Mouse (Mus musculus): ENCODE measurements around the gene Gm11111.
"Not testable (repeated sequence)": the region's sequence is repeated elsewhere in the genome, so short reads cannot be mapped to it uniquely, and the experiment has no call there.

Gm11111 gene

GRCm38 (mm10) chr5:98552395-98552794, at the start of gene Gm11111:
TSS of gene Gm11111 (plus strand) at chr5:98552695.
- DNase-seq (ENCODE audit: low spot score in 2 of 2) = no peak

- no peak for DNase-seq (ENCODE audit: low spot score in 2 of 2)
Observed at GRCm38 (mm10) chr5:98516214-98516613, 36.3 kb upstream of the Gm11111 start.

- no peak for DNase-seq (ENCODE audit: low spot score in 2 of 2)
Observed at GRCm38 (mm10) chr5:98520118-98520517, 32.4 kb upstream of the Gm11111 start.

- no peak for DNase-seq (ENCODE audit: low spot score in 2 of 2)
Observed at GRCm38 (mm10) chr5:98522270-98522977, 30.1 kb upstream of the Gm11111 start.

DNA sequence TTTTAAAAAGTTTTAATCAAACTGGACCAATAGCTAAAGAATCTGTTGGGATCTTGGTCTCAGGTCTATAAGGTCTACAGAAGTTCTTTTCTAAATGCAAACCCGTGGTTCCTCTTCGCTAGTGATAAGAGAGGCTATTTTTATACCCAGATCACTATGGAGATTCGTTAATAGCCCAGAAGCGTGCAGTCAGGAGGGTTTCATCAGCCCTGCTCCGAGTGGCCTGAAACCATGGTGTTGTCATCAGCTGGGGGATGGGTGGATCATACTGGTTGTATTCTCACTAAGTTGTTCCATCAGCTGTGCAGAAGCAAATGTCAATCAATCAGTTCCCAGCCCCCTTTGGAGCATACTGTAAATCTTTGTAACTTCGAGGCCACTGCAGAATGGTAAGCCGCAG, 29.4 kb upstream of the Gm11111 start:
- no peak for DNase-seq (ENCODE audit: low spot score in 2 of 2)

DNA sequence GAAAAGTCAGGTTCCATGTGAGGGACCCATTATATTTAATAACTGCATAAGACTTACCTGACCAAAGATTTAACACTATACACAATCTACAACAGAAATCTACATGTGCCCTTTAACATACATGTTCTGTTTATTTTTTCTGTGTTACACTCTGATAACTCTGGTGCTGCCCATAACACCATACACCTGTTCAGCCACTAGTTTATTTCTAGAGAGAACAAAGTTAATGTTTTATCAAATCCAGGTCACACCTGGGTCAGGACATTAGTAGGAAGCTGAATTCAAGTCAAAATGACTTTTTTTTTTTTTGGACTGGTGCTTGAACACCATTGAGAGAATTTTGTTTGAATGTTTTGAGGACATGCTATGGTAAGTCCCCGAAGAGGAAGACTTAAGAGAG, 28.7 kb upstream of the Gm11111 start:
- DNase-seq (ENCODE audit: low spot score in 2 of 2) = no peak

DNA sequence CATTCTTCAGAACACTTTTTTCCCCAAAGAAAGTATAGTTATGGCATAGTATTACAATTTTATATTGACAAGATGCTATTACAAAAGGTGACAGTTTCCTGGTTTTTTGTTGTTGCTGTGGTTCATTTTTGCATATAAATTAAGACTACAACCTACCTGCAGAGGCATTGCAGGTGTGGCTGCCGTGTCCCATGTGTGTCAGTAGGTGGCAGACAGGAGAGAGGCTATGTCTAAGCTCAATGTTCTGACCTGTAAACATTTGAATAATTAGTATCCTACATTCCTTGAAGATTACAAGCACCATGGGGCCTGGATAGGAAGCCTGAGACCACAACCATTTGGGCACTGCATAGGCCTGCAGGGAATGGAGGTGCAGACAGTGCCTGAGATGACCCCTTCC, 11.2 kb upstream of the Gm11111 start:
- no peak for DNase-seq (ENCODE audit: low spot score in 2 of 2)

DNA sequence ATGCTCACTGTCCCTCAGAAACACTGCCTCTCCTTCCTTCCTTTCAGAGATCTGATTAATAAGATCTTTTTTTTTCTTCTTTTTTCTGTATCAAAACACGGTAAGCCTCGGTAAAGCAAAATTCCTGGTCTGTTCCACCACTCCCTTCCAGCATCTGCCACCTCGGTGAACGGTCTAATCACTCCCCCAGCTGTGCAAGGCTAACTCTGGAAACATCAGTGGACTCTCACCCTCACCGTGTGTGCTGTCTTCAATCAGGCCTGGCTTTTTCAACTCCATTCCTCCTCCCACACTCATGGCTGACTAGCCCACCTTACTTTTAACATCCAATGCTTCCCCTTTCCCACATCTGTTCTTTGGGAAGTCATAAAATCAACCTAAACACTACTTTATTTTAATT, 2.2 kb upstream of the Gm11111 start:
- DNase-seq (ENCODE audit: low spot score in 2 of 2) = no peak

- no peak for DNase-seq (ENCODE audit: low spot score in 2 of 2)
Observed at GRCm38 (mm10) chr5:98550873-98551272, 1.6 kb upstream of the Gm11111 start.

DNA sequence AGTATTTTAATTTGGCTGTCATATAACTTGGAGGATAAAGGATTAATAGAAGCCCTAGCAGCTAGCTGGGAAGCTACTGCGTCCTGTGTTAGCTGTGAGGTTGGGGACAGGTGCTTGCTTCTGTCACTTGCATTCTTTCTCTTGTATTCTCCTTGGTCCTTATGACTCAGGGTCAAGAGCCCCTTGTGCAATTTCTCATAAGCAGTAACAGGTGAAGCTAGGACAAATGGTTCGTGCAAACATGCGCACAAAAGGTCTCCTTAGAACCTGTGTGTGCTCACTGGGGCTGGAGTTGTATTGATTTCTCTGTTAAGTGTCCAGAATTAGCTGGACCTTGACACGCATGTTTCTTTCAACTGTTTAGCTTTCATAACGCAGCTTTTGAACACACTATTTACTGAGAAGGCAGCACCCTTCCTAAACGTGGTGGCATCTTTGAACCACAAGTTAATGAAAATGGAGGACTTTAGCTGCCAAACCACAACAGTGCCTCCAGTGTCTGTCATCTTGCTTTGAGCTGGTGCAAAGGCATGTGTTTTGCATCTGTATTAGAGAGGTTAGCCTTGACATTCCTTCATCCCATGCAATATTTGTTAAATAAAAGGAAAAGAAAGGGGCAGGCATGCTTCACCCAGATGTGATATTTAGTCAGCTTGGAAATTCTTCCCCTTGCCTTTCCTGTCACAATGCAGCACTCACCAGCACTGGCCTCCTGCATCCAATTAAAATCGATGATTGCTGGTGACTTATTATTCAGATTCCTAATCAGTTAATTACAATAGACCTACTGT, 511 bp downstream of the Gm11111 start:
- no peak for DNase-seq (ENCODE audit: low spot score in 2 of 2)

DNA sequence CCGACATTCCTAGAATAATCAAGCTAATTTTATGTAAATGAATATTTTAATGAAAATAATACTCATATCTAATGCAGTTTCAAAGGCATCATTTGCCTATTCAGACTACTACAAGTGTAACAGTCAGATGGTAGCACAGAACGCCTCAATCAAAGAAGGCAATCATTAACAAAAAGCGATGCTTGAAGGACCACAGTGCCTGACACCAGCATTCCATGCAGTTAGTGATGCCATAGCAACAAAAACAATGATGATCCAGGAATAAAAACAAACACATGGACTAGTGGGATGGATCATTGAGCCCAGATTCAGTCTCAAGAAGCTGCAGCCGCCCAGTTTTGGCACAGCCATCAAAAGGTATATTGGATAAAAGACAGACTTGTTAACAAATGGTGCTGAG, 8.8 kb downstream of the Gm11111 start:
- DNase-seq (ENCODE audit: low spot score in 2 of 2) = no peak

DNA sequence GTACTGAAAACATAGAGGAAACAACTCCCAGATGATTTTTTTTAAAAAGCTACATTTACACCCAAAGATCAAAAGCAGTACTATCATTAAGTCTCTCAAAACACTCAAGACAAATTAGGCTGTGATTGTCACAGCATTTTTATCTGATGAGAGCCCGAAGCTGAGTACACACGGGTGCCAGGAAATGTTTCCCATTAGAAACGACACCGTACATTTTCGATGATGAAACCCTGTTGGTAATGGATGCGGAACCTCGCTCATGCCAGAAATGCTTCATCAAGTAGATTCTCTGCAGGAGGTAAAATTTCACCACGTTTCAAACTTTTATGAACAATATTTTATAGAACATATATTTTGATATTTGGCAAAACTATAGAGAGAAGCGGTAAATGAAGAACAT, 10.3 kb downstream of the Gm11111 start:
- DNase-seq (ENCODE audit: low spot score in 2 of 2) = no peak

GRCm38 (mm10) chr5:98563801-98564200, 11.3 kb downstream of the Gm11111 start:
- no peak for DNase-seq (ENCODE audit: low spot score in 2 of 2)

DNA sequence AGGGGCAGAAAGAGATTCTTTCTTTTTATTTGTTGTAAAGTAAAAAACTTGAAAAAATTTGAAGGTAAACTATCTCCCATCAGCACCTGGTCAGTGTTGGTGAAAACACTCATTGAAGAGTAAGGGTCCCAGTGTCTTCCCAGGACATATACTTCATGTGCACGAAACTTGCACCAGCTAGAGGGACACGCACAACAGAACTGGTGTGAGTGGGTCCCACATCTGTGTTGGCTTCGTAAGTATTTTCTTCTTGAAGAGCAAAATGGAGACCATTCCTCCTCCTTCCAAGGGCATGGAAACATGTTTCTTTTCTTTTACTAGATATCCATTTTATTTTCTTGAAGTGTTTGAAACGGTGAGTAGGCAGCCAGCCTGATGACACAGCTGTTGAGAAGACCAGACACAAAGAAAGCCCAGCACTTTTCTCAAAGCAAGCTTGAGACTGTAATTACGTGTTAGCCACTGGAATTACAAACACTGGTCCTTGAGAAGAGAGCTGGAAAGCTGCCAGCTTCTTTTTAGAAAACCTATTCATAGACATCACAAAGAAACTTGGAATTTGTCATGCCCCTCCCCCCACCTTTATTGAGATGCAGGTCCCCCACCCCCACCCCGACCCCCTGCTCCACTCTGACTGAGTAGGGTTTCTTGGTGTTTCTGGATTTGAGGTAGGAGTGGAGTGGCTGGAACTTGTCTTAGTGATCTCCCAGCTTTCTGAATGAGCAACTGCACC, 14.1 kb downstream of the Gm11111 start:
- DNase-seq (ENCODE audit: low spot score in 2 of 2) = no peak

DNA sequence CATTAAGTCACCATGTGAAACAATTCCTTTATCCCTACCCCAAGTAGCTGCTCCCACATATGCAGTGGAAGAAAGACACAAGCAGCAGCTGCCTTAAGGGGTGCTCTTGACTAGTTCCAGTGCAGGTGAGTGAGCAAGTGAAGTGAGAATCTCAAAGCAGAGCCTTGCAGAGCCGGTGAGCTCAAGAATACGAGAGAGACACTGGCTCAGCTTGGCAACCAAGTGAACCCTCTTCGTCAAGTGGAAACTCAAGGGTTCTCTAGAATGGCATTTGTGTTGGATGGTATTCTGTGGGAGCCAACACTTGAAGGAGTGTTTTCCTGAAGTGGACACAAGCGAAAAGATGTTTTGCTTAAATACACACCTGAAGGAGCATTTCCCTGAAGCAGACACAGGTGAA, 16.0 kb downstream of the Gm11111 start:
- DNase-seq (ENCODE audit: low spot score in 2 of 2) = no peak

DNA sequence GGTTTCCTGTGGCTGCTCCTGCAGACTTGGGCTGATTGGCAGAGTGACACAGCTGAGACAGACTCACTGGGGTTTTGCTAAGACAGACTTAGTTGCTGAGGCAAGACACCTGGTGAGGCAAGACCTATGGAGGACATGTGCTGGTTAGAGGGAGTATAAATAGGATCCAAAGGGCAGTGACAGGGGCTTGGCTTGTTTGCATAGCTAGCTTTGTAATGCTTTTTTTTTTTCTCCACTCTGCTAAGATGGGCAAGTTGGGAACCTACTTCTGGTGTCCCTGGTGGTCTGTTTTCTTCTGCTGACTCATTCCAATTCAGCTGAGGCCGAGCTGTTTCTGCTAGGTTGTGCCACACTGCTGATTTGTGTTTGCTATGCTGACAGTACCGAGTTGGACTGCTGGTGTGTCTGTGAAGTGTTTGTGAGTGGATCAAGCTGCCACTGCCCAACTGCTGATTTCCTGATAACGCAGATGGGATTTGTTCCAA, 16.6 kb downstream of the Gm11111 start:
- DNase-seq (ENCODE audit: low spot score in 2 of 2) = no peak

- no peak for DNase-seq (ENCODE audit: low spot score in 2 of 2)
Observed at GRCm38 (mm10) chr5:98572392-98572791, 19.9 kb downstream of the Gm11111 start.

DNA sequence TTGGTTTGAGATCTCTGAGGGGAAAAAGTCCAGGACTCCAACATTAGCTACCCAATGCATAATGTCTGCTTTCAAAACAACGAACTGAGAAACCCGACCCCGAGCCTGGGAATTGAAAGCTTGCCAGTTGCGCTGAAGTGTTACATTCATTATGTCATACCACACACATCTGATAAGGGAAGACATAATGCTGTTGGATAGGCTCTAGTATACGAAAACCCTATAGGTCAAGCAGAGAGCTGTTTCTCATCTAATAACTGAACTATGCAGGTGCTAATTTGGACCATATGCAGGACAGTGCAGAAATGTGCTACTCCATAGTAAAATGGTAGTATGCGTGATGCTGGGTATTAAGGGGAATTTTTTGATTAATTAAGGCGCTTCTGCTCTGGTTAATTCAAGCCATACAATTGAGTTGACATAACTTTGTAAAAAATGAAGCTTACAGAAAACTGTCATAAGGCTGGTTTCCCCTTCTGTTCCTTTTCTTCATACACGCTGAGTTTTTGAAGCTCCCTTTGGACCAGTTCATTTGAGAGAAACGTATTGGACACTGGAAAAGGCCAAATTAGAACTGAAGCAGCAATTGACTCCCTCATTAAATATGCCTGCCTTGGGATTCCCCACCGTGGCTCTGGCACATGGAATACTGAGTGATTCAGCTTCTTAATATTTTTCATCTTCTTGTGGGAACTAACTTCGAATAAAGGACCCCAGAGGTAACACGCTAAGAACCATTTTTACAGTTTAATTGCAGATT, 22.4 kb downstream of the Gm11111 start:
- no peak for DNase-seq (ENCODE audit: low spot score in 2 of 2)

DNA sequence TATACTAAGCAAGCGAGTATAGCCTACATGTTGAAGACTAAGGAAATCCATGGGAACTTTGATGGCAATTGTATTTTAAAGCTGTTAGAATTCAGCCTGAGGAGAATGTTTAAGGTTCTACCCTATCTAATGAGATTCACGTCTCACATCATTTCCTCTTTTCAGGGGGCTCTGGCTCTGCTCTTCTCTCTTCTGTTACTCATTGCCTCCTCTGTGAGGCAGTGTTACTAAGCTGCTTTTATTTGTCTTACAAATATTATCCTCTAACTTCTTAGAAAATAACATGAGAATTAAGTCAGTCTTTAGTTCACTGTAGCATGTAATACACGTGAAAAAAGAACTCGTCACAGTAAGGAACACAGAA, 23.0 kb downstream of the Gm11111 start:
- no peak for DNase-seq (ENCODE audit: low spot score in 2 of 2)

GRCm38 (mm10) chr5:98576538-98576937, 24.0 kb downstream of the Gm11111 start:
- not testable (repeated sequence) for DNase-seq (ENCODE audit: low spot score in 2 of 2)

- DNase-seq (ENCODE audit: low spot score in 2 of 2) = no peak
Observed at GRCm38 (mm10) chr5:98578398-98578797, 25.9 kb downstream of the Gm11111 start.

DNA sequence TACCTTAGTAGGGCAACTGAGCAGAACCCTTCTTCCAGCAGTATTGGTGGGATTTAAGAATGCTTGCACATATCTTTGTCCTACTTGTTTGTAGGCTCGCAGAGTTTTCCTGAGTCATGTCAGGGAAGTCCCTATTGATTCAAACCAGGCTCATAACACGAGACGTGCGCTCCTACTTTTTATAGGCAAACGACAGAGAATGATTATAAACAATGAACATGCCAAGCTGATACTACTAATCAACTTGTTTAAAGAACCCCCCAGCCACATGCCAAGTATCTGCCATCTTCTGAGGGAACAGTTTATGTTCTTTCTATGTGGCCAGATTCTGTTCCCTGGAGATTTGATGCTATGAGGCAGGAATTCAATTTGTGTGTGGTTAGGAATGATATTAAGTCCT, 28.3 kb downstream of the Gm11111 start:
- no peak for DNase-seq (ENCODE audit: low spot score in 2 of 2)
